Mouse (Mus musculus): ENCODE data around the gene Gm17359.

GRCm38 (mm10) chr3:79360317-79361101 is 24.0 kb downstream of the Gm17359 start:
- no peak for TF ChIP-seq CTCF (IDR thresholded peaks at IDR 0.05; ENCODE audit: low read depth, low read length)
- TF ChIP-seq TAL1 (conservative IDR thresholded peaks at IDR 0.05; ENCODE audit: low read depth, low read length): no peak
- TF ChIP-seq POLR2AphosphoS5 (IDR thresholded peaks at IDR 0.05; ENCODE audit: insufficient replicate concordance, low read depth, low read length): no peak
- no peak for TF ChIP-seq GATA1 (IDR thresholded peaks at IDR 0.05; ENCODE audit: borderline replicate concordance, low read length)
